Mouse (Mus musculus): ENCODE results near the gene Ccl25.

Ccl25 gene

GRCm38 (mm10) chr8:4324983-4325750 lies at the start of gene Ccl25, which contains the start of gene Elavl1:
Gene Ccl25 (plus strand): TSS chr8:4325210.
Gene Elavl1 (minus strand): TSS chr8:4325413.
- DNase-seq = peak; percentile 97

GRCm38 (mm10) chr8:4275275-4276110 lies 49.5 kb upstream of the Ccl25 start, which contains the start of gene Timm44:
Gene Timm44 (minus strand): TSS chr8:4275913.
- peak; percentile 97 for DNase-seq

- DNase-seq = no peak
Measured at GRCm38 (mm10) chr8:4276111-4276465, 48.9 kb upstream of the Ccl25 start.

GRCm38 (mm10) chr8:4292738-4293137 lies 32.3 kb upstream of the Ccl25 start:
- no peak for DNase-seq

GRCm38 (mm10) chr8:4297822-4298221 lies 27.2 kb upstream of the Ccl25 start:
- no peak for DNase-seq

GRCm38 (mm10) chr8:4304124-4304547 lies 20.9 kb upstream of the Ccl25 start:
- no peak for DNase-seq

- no peak for DNase-seq
Measured at GRCm38 (mm10) chr8:4305838-4306237, 19.2 kb upstream of the Ccl25 start.

GRCm38 (mm10) chr8:4312104-4312503 lies 12.9 kb upstream of the Ccl25 start:
- no peak for DNase-seq

- no peak for DNase-seq
Measured at GRCm38 (mm10) chr8:4313254-4314124, 11.5 kb upstream of the Ccl25 start.

GRCm38 (mm10) chr8:4314852-4315251 lies 10.2 kb upstream of the Ccl25 start:
- DNase-seq = no peak

- DNase-seq = no peak
Measured at GRCm38 (mm10) chr8:4318124-4318523, 6.9 kb upstream of the Ccl25 start.

- DNase-seq = no peak
Measured at GRCm38 (mm10) chr8:4318796-4319572, 6.0 kb upstream of the Ccl25 start.

GRCm38 (mm10) chr8:4319573-4319872 lies 5.5 kb upstream of the Ccl25 start:
- DNase-seq = no peak

- DNase-seq = no peak
Measured at GRCm38 (mm10) chr8:4320404-4320803, 4.6 kb upstream of the Ccl25 start.

GRCm38 (mm10) chr8:4321031-4321430 lies 4.0 kb upstream of the Ccl25 start:
- no peak for DNase-seq

GRCm38 (mm10) chr8:4322470-4322869 lies 2.5 kb upstream of the Ccl25 start:
- DNase-seq = peak; percentile 73

GRCm38 (mm10) chr8:4323917-4324316 lies 1.1 kb upstream of the Ccl25 start:
- no peak for DNase-seq

GRCm38 (mm10) chr8:4324525-4324924 lies 485 bp upstream of the Ccl25 start:
- no peak for DNase-seq

GRCm38 (mm10) chr8:4325751-4326036 lies 684 bp downstream of the Ccl25 start:
- no peak for DNase-seq

- DNase-seq = peak; percentile 25
Measured at GRCm38 (mm10) chr8:4329000-4329399, 4.0 kb downstream of the Ccl25 start.

GRCm38 (mm10) chr8:4333966-4334365 lies 9.0 kb downstream of the Ccl25 start:
- DNase-seq = no peak

GRCm38 (mm10) chr8:4335678-4336077 lies 10.7 kb downstream of the Ccl25 start:
- DNase-seq = no peak

- DNase-seq = no peak
Measured at GRCm38 (mm10) chr8:4340207-4340606, 15.2 kb downstream of the Ccl25 start.

Measured in cerebellum, adult 9-11 months (tissue).